Mouse (Mus musculus): ENCODE measurements around the gene Olfr1471.

GRCm38 (mm10) chr19:13480096-13480495 is 36.9 kb downstream of the Olfr1471 start, which contains the start of gene Olfr1475:
- TF ChIP-seq CTCF (IDR thresholded peaks at IDR 0.05; ENCODE audit: low read depth) (no peak), EP300 (optimal IDR thresholded peaks at IDR 0.05) (no peak)
